Mouse (Mus musculus) lung, embryonic 15.5 days (tissue): Measurements from ENCODE around the gene Kitl. TPM values are rescaled to one million over a fixed set of nuclear protein-coding genes. Genes with fewer than 3 reads are reported as not detected.

Source experiments
- ATAC-seq: fragments of 200-750 bp; cut with Nextera tagmentation; 2 replicates; pipeline ENCODE4 v1.8.0; 2017; ENCODE audit warnings: moderate number of reproducible peaks, borderline replicate concordance; ENCODE audit not compliant: low FRiP score, low TSS enrichment; ENCODE audit errors: extremely low read depth
- H3K27ac ChIP-seq: fragments of 300-500 bp; sonication (generic); 2 replicates; pipeline ENCODE4 v1.5.1; 2015; ENCODE audit warnings: moderate library complexity, mild to moderate bottlenecking, inconsistent platforms
- H3K27me3 ChIP-seq: fragments of 300-500 bp; sonication (generic); 2 replicates; pipeline ENCODE4 v1.6.1; 2015; ENCODE audit warnings: inconsistent platforms
- H3K36me3 ChIP-seq: fragments of 300-500 bp; sonication (generic); 2 replicates; pipeline ENCODE4 v1.6.1; 2015; ENCODE audit warnings: inconsistent platforms
- H3K4me1 ChIP-seq: fragments of 300-500 bp; sonication (generic); 2 replicates; pipeline ENCODE4 v1.6.1; 2015; ENCODE audit warnings: inconsistent platforms
- H3K4me2 ChIP-seq: fragments of 300-500 bp; sonication (generic); 2 replicates; pipeline ENCODE4 v1.6.1; 2015; ENCODE audit warnings: inconsistent platforms, mild to moderate bottlenecking, moderate library complexity
- H3K4me3 ChIP-seq: fragments of 300-500 bp; sonication (generic); 2 replicates; pipeline ENCODE4 v1.5.1; 2015; ENCODE audit warnings: mild to moderate bottlenecking, inconsistent platforms
- H3K9ac ChIP-seq: fragments of 300-500 bp; sonication (generic); 2 replicates; pipeline ENCODE4 v1.6.1; 2015; ENCODE audit warnings: inconsistent platforms
- H3K9me3 ChIP-seq: fragments of 300-500 bp; sonication (generic); 2 replicates; pipeline ENCODE4 v1.6.1; 2016; ENCODE audit warnings: inconsistent platforms
- WGBS: fragments of 180-500 bp; shearing (Covaris S2); methylation state at CpG from one replicate; pipeline ENCODE4 v1.1.7; 2015; 5-methylcytosine and 5-hydroxymethylcytosine counted together
- polyA plus RNA-seq: library from polyadenylated mRNA; unstranded; fragments of >200 nt; fragmentation: Nextera tagmentation; extraction: Ambion mirVana; gene quantifications from 2 replicates; pipeline ENCODE4 v1.2.1, GENCODE M21; 2015

The Kitl gene
- polyA plus RNA-seq, 1 experiment from 2014 or later, result 45.6 TPM

DNA sequence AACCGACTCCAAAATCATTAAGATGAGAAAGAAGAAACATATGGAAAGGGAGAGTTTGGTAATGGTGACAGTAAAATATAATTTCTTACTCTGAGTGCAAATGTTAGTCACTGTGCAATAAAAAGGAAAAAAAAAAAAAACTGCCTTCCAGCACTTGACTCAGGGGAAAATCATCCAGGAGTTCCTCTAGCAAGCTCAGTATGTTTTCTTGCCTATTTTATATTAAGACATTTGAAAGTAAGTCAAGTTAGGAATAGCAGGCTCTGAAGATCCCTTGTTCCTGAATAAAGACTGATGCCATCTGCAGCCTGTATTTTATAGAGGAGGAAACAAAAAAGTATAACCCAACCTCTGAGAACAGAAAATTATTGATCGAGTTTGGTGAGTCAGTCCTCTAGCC, 39.7 kb downstream of the Kitl start:
- Histone ChIP-seq H3K27ac (no peak overlapping the region), H3K4me3 (no peak overlapping the region), H3K9ac (no peak overlapping the region), H3K9me3 (no peaks in the 10 kb centered on the region), H3K27me3 (no peaks in the 10 kb centered on the region), H3K4me2 (no peak overlapping the region), H3K4me1 (peaks cover 24% of the 10 kb centered on the region), H3K36me3 (0 out of 2 replicates have a peak, but pooled peaks cover 3% of the 10 kb centered on the region)
- no peak for ATAC-seq
- 84% methylated on average over 2 of the region's 2 CpGs for WGBS

DNA sequence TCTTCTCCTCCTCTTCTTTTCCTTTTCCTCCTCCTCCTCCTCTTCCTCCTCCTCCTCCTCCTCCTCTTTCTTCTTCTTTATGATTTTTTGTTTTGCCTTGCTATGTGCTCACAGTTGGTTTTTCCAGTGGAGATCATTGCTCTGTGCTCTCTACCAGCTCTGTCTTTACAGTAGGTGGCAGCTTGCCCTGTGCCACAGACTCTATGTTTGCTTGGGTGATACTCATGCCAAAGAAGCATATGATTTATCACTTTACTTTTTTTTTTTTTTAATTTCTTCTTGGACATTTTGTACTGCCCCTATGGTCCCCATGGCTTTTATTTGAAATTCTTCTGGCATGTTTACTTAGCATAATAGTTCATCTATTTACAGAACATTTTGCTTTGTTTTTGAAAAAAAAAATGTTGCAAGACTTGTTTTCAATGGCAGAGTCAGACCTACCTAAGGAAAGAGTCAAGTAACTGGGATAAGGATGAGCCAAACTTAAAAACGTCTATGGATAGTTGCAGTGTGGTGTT, 41.7 kb downstream of the Kitl start:
- Histone ChIP-seq H3K27me3 (no peaks in the 10 kb centered on the region), H3K27ac (no peak overlapping the region), H3K4me3 (no peak overlapping the region), H3K9ac (no peak overlapping the region), H3K4me1 (peaks cover 24% of the 10 kb centered on the region), H3K9me3 (no peaks in the 10 kb centered on the region), H3K36me3 (0 out of 2 replicates have a peak, but pooled peaks cover 3% of the 10 kb centered on the region), H3K4me2 (no peak overlapping the region)
- WGBS, result 26% methylated on average over 1 of the region's 1 CpGs
- ATAC-seq, result no peak

DNA sequence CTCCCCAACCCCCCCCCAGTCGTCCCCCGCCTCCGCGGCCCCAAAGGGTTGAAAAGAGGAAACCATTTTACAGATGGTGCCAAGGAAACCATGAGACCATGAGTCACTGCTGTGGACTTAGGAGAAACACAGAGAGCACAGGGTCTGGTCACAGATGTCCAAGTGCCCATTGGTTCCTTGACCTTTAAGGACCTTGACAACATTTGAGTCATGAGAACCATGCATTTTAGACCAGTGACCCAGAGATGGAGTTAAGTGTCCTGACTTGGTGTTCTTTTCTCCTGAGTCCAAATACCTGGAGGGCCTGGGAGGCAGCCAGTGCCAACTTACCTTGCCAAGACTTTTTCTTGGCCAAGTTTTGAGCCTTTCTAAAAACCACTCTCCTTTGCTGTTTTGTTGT, 43.9 kb downstream of the Kitl start:
- Histone ChIP-seq H3K9ac (no peak overlapping the region), H3K4me3 (no peak overlapping the region), H3K9me3 (no peaks in the 10 kb centered on the region), H3K27ac (no peak overlapping the region), H3K36me3 (0 out of 2 replicates have a peak, but pooled peaks cover 3% of the 10 kb centered on the region), H3K4me1 (peaks cover 24% of the 10 kb centered on the region), H3K27me3 (no peaks in the 10 kb centered on the region), H3K4me2 (no peak overlapping the region)
- ATAC-seq, result no peak
- 82% methylated on average over 4 of the region's 4 CpGs for WGBS

- H3K27ac ChIP-seq, result 0 out of 2 replicates have a peak overlapping the region, but pooled peaks have one; percentile 31
- 52% methylated on average over 12 of the region's 12 CpGs for WGBS
Observed at GRCm38 (mm10) chr10:100065529-100066301, 50.3 kb downstream of the Kitl start.

GRCm38 (mm10) chr10:100066374-100066773, 50.9 kb downstream of the Kitl start:
- H3K9me3 ChIP-seq, result no peaks in the 10 kb centered on the region
- no peaks in the 10 kb centered on the region for H3K27me3 ChIP-seq
- ATAC-seq, result no peak
- H3K27ac ChIP-seq, result no peak overlapping the region
- WGBS, result 81% methylated on average over 7 of the region's 7 CpGs
- H3K4me1 ChIP-seq, result peaks cover 19% of the 10 kb centered on the region
- no peak overlapping the region for H3K4me3 ChIP-seq
- no peak overlapping the region for H3K9ac ChIP-seq
- 0 out of 2 replicates have a peak, but pooled peaks cover 6% of the 10 kb centered on the region for H3K36me3 ChIP-seq
- no peak overlapping the region for H3K4me2 ChIP-seq

More at GRCm38 (mm10) chr10:100065529-100066301, 50.3 kb downstream of the Kitl start:
- no peaks in the 10 kb centered on the region for H3K9me3 ChIP-seq
- no peak overlapping the region for H3K9ac ChIP-seq
- no peak overlapping the region for H3K4me3 ChIP-seq
- H3K4me1 ChIP-seq, result peaks cover 19% of the 10 kb centered on the region
- no peak overlapping the region for H3K4me2 ChIP-seq
- no peaks in the 10 kb centered on the region for H3K27me3 ChIP-seq
- ATAC-seq, result no peak
- 0 out of 2 replicates have a peak, but pooled peaks cover 6% of the 10 kb centered on the region for H3K36me3 ChIP-seq

DNA sequence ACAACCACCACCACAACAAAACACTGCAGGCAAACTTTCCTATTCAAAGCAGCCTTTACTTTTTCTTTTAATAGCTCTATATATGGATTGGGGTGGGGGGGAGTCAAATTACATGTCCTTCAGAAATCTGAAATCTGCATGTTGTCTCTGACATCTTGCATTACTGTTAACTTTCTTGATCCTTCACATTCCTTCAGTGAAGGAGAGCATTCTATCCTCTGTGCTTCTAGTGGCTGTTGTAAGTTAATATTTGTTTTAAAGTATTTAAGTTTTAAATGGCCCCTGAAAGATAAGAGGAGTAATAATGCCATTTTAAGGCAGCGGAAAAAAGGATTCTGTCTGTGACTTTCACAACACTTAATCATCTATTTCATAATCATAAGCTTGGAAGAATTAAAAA, 57.2 kb downstream of the Kitl start:
- ATAC-seq, result peak; percentile 86
- H3K36me3 ChIP-seq, result no peaks in the 10 kb centered on the region
- H3K9ac ChIP-seq, result no peak overlapping the region
- no peaks in the 10 kb centered on the region for H3K27me3 ChIP-seq
- no peak overlapping the region for H3K4me3 ChIP-seq
- H3K4me1 ChIP-seq, result peaks cover 14% of the 10 kb centered on the region; the same call in 1 of the 2 replicates
- H3K27ac ChIP-seq, result peak overlapping the region; percentile 80
- H3K4me2 ChIP-seq, result no peak overlapping the region
- 23% methylated on average over 1 of the region's 1 CpGs for whole genome bisulfite sequencing
- H3K9me3 ChIP-seq, result no peaks in the 10 kb centered on the region

GRCm38 (mm10) chr10:100073092-100073491, 57.7 kb downstream of the Kitl start:
- H3K4me3 ChIP-seq, result no peak overlapping the region
- ATAC-seq, result peak; percentile 81; the same call in 1 of the 2 replicates
- no peak overlapping the region for H3K4me2 ChIP-seq
- no peaks in the 10 kb centered on the region for H3K27me3 ChIP-seq
- H3K9me3 ChIP-seq, result no peaks in the 10 kb centered on the region
- H3K27ac ChIP-seq, result peak overlapping the region; percentile 78
- H3K9ac ChIP-seq, result no peak overlapping the region
- no peaks in the 10 kb centered on the region for H3K36me3 ChIP-seq
- H3K4me1 ChIP-seq, result peaks cover 14% of the 10 kb centered on the region; the same call in 1 of the 2 replicates

DNA sequence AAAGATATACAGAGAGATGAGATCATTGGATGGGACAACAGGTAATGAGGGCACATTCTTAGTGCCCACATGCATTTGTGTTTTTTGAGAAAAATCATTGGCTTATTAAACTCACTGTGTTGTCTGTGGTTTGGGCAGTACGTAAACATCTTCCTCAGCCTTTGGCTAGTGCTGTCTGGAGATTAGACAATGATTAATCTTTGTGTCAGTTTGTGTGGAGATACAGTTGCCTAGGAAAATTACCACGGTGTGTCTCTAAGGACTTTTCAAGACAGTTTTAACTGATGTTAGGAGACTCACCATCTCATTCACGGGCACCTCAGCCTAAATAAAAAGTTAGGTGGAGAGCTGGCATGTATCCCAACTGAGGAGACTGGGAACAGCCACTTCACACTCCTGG, 85.7 kb downstream of the Kitl start:
- H3K36me3 ChIP-seq, result peaks cover 5% of the 10 kb centered on the region; the same call in 1 of the 2 replicates
- no peak for ATAC-seq
- WGBS, result 14% methylated on average over 3 of the region's 3 CpGs
- no peak overlapping the region for H3K4me3 ChIP-seq
- H3K27ac ChIP-seq, result no peak overlapping the region
- H3K4me2 ChIP-seq, result no peak overlapping the region
- H3K9me3 ChIP-seq, result no peaks in the 10 kb centered on the region
- H3K27me3 ChIP-seq, result no peaks in the 10 kb centered on the region
- no peaks in the 10 kb centered on the region for H3K4me1 ChIP-seq
- no peak overlapping the region for H3K9ac ChIP-seq

GRCm38 (mm10) chr10:100111209-100111608, 95.8 kb downstream of the Kitl start:
- ATAC-seq, result no peak
- Histone ChIP-seq H3K4me2 (no peak overlapping the region), H3K27ac (no peak overlapping the region), H3K4me3 (no peak overlapping the region), H3K9ac (no peak overlapping the region), H3K4me1 (no peaks in the 10 kb centered on the region), H3K27me3 (no peaks in the 10 kb centered on the region), H3K9me3 (no peaks in the 10 kb centered on the region), H3K36me3 (no peaks in the 10 kb centered on the region)
- WGBS, result 62% methylated on average over 7 of the region's 7 CpGs

- no peaks in the 10 kb centered on the region for H3K4me1 ChIP-seq
- H3K27me3 ChIP-seq, result no peaks in the 10 kb centered on the region
- H3K27ac ChIP-seq, result no peak overlapping the region
- H3K4me2 ChIP-seq, result no peak overlapping the region
- H3K4me3 ChIP-seq, result no peak overlapping the region
- WGBS, result 93% methylated on average over 2 of the region's 2 CpGs
- H3K36me3 ChIP-seq, result no peaks in the 10 kb centered on the region
- no peaks in the 10 kb centered on the region for H3K9me3 ChIP-seq
- ATAC-seq, result no peak
- H3K9ac ChIP-seq, result no peak overlapping the region
Observed at GRCm38 (mm10) chr10:100115570-100115969, 100.1 kb downstream of the Kitl start.

- Histone ChIP-seq H3K9ac (no peak overlapping the region), H3K36me3 (no peaks in the 10 kb centered on the region), H3K4me2 (no peak overlapping the region), H3K4me1 (peaks cover 8% of the 10 kb centered on the region), H3K4me3 (no peak overlapping the region), H3K27ac (no peak overlapping the region), H3K27me3 (no peaks in the 10 kb centered on the region), H3K9me3 (no peaks in the 10 kb centered on the region)
- ATAC-seq, result no peak
- WGBS, result 52% methylated on average over 5 of the region's 5 CpGs
Observed at GRCm38 (mm10) chr10:100124452-100124851, 109.0 kb downstream of the Kitl start.
